Mouse (Mus musculus) G1E (cell line): Measurements from ENCODE around the gene Ccdc88c. TPM values are rescaled to one million over a fixed set of nuclear protein-coding genes. Genes with fewer than 3 reads are reported as not detected.

Source experiments
- ATAC-seq: 2 replicates; pipeline ENCODE4 v1.8.0; 2016; ENCODE audit warnings: mild to moderate bottlenecking; ENCODE audit not compliant: insufficient number of reproducible peaks, poor library complexity, low FRiP score, severe bottlenecking; ENCODE audit errors: extremely low read depth
- DNase-seq: peaks from one replicate; pipeline ENCODE4 v3.0.0; 2012; ENCODE audit warnings: low spot score
- H3K27me3 ChIP-seq: 2 replicates; pipeline ENCODE4 v1.6.1; 2012; ENCODE audit warnings: mild to moderate bottlenecking, low read length, inconsistent platforms; ENCODE audit not compliant: insufficient read depth
- H3K36me3 ChIP-seq: replicated peaks from 2 replicates; pipeline ENCODE3; 2012; ENCODE audit warnings: mild to moderate bottlenecking, inconsistent platforms
- H3K4me1 ChIP-seq: 2 replicates; pipeline ENCODE4 v1.6.1; 2012; ENCODE audit warnings: low read depth, low read length, inconsistent platforms, mixed read lengths; ENCODE audit not compliant: insufficient read depth
- H3K4me3 ChIP-seq: 2 replicates; pipeline ENCODE4 v1.5.1; 2012; ENCODE audit warnings: low read depth, mild to moderate bottlenecking, inconsistent platforms, low read length, moderate library complexity, mixed read lengths
- H3K9me3 ChIP-seq: replicated peaks from 2 replicates; pipeline ENCODE4 v1.6.1; 2012; ENCODE audit warnings: inconsistent platforms
- CTCF ChIP-seq: IDR thresholded peaks from 2 replicates; pipeline ENCODE4 v1.5.1; 2012; ENCODE audit warnings: low read depth, low read length, inconsistent platforms, mixed read lengths
- GATA1 ChIP-seq: IDR thresholded peaks from 2 replicates; pipeline ENCODE4 v1.6.1; 2012; ENCODE audit warnings: borderline replicate concordance, low read length, inconsistent platforms, mixed read lengths
- GATA2 ChIP-seq: IDR thresholded peaks from 2 replicates; pipeline ENCODE4 v1.6.1; 2012; ENCODE audit warnings: low read depth, low read length, inconsistent platforms, borderline replicate concordance
- POLR2AphosphoS5 ChIP-seq: IDR thresholded peaks from 2 replicates; pipeline ENCODE4 v1.6.1; 2012; ENCODE audit warnings: low read depth, low read length, inconsistent platforms; ENCODE audit not compliant: insufficient replicate concordance
- TAL1 ChIP-seq: conservative IDR thresholded peaks from 2 replicates; pipeline ENCODE4 v1.6.1; 2012; ENCODE audit warnings: low read depth, low read length, inconsistent platforms, mixed read lengths
- polyA plus RNA-seq: library from polyadenylated mRNA; stranded (reverse); fragments of >175 nt; gene quantifications from 2 replicates; pipeline ENCODE4 v1.2.3, GENCODE M21; 2012
- total RNA-seq, 2 experiments: library from RNA; stranded (forward) in 1 of 2; stranded (reverse) in 1 of 2; fragments of 200-1000 nt in 1 of 2; fragments of >200 nt in 1 of 2; fragmentation: Nextera tagmentation in 1 of 2; gene quantifications; 2 replicates each; pipeline ENCODE4 v1.2.3; 2014 to 2017

Ccdc88c gene
- total and polyA plus RNA-seq, 3 experiments = 9.2 to 31.0 (median 22.7) TPM

GRCm38 (mm10) chr12:100995607-100996377, 33.1 kb downstream of the Ccdc88c start:
- Histone ChIP-seq H3K4me1 (peaks cover 37% of the 10 kb centered on the region), H3K9me3 (no peaks in the 10 kb centered on the region), H3K4me3 (no peak overlapping the region), H3K36me3 (peaks cover 90% of the 10 kb centered on the region), H3K27me3 (no peaks in the 10 kb centered on the region)
- DNase-seq = no peak
- ATAC-seq = no peak
- TF ChIP-seq GATA1 (no peak), TAL1 (no peak)

GRCm38 (mm10) chr12:100994140-100995015, 34.5 kb downstream of the Ccdc88c start:
- peaks cover 31% of the 10 kb centered on the region for H3K4me1 ChIP-seq
- TF ChIP-seq GATA2 (no peak), POLR2AphosphoS5 (no peak), TAL1 (no peak), CTCF (no peak), GATA1 (no peak)
- no peak for DNase-seq

GRCm38 (mm10) chr12:100993146-100993545, 35.7 kb downstream of the Ccdc88c start:
- peaks cover 19% of the 10 kb centered on the region for H3K4me1 ChIP-seq

More at GRCm38 (mm10) chr12:100994140-100995015, 34.5 kb downstream of the Ccdc88c start:
- no peaks in the 10 kb centered on the region for H3K9me3 ChIP-seq
- no peak for ATAC-seq
- no peak overlapping the region for H3K4me3 ChIP-seq
- H3K36me3 ChIP-seq = peaks cover 94% of the 10 kb centered on the region
- H3K27me3 ChIP-seq = no peaks in the 10 kb centered on the region

GRCm38 (mm10) chr12:100992505-100992904, 36.4 kb downstream of the Ccdc88c start:
- ATAC-seq (no peak), DNase-seq (no peak)
- Histone ChIP-seq H3K9me3 (no peaks in the 10 kb centered on the region), H3K4me1 (peaks cover 14% of the 10 kb centered on the region), H3K27me3 (no peaks in the 10 kb centered on the region), H3K4me3 (no peak overlapping the region), H3K36me3 (peaks cover 86% of the 10 kb centered on the region)
- TF ChIP-seq CTCF (no peak), TAL1 (no peak), GATA1 (no peak), POLR2AphosphoS5 (no peak), GATA2 (no peak)

More at GRCm38 (mm10) chr12:100993146-100993545, 35.7 kb downstream of the Ccdc88c start:
- Histone ChIP-seq H3K27me3 (no peaks in the 10 kb centered on the region), H3K4me3 (no peak overlapping the region), H3K9me3 (no peaks in the 10 kb centered on the region), H3K36me3 (peaks cover 90% of the 10 kb centered on the region)
- no peak for TF ChIP-seq GATA2
- no peak for TF ChIP-seq GATA1
- no peak for TF ChIP-seq TAL1
- TF ChIP-seq POLR2AphosphoS5 = no peak
- TF ChIP-seq CTCF = no peak
- no peak for ATAC-seq
- no peak for DNase-seq

- DNase-seq = no peak
- no peak for TF ChIP-seq GATA1
- no peak for TF ChIP-seq POLR2AphosphoS5
- Histone ChIP-seq H3K9me3 (no peaks in the 10 kb centered on the region), H3K36me3 (peaks cover 82% of the 10 kb centered on the region), H3K27me3 (no peaks in the 10 kb centered on the region), H3K4me3 (no peak overlapping the region), H3K4me1 (peaks cover 13% of the 10 kb centered on the region)
- no peak for ATAC-seq
Measured at GRCm38 (mm10) chr12:100991119-100991518, 37.7 kb downstream of the Ccdc88c start.

GRCm38 (mm10) chr12:100990291-100990690, 38.6 kb downstream of the Ccdc88c start:
- peaks cover 74% of the 10 kb centered on the region for H3K36me3 ChIP-seq
- TF ChIP-seq CTCF (no peak), GATA2 (no peak), POLR2AphosphoS5 (no peak), GATA1 (no peak), TAL1 (no peak)
- H3K4me1 ChIP-seq = peaks cover 9% of the 10 kb centered on the region
- no peak for ATAC-seq
- no peaks in the 10 kb centered on the region for H3K9me3 ChIP-seq
- no peak overlapping the region for H3K4me3 ChIP-seq
- no peak for DNase-seq
- no peaks in the 10 kb centered on the region for H3K27me3 ChIP-seq
